Mouse (Mus musculus) gastrocnemius, adult 18-20 months (tissue): ENCODE measurements around the gene Artn. TPM values are rescaled to one million over a fixed set of nuclear protein-coding genes. Genes with fewer than 3 reads are reported as not detected.

Experiments
- DNase-seq: peaks from one replicate; pipeline ENCODE4 v3.0.0; 2021; ENCODE audit warnings: low spot score
- total RNA-seq, 2 experiments: library from RNA; stranded (reverse); gene quantifications; 2 replicates each; pipeline ENCODE4 v1.2.3; 2021

Artn gene
- total RNA-seq, 2 experiments from 2014 or later, result 0.19 to 0.27 TPM

DNA sequence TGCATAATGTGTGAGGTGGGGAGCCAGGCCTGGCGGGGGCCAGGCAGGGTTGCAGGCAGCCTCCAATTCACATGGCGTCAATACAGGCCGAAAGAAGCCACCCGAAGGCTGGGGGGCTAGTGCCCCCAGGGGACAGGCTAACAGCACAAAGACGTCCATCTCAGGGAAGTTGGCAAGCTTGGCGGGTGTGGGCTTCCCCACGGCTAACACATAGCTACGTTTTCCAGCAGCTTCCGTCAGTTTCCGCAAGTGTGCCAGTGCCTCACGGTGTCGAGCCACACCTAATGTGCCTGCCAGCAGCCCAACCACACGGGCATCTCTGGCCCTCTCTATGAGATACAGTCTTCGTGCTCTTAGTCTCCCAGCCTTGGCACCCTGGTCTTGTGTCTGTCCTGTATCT is 39.5 kb downstream of the Artn start:
- DNase-seq, result no peak

DNA sequence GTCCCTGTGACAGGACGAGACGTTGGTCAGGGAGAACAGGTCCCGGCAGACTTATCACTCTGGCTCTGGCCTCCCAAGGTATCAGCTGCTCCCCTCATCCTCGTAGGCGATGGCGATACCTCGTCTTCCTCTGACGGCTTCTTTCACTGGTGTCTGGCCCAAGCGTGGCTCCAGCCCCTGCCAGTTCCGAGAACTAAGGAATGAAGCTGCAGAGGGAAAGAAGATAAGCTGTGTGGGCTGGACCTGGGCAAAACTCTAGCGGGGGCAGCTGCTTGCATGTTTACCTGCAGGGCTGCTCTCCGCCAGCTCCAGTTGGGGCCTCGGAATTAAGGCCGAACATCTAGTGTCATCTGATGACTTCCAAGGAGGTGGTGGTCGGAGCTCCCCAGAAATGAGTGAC is 40.1 kb downstream of the Artn start:
- DNase-seq, result no peak

DNA sequence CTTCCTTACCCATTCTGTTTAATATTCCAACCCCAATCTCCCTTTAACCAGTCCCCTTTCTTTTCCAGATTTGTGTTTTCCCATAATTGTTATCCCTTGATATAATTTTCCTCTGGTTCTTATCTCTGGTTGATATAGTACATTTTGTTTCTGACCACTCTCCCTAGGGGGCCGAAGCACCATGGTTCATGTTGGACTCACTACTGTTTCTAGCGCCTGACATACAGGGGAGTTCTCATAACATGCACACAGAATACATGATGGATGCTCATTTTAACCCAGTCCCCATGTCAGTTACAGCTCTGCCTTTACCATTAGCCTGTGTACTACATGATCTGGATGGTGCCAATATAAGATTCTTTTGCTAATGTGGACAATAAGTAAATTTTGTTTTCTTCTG is 41.6 kb downstream of the Artn start:
- no peak for DNase-seq

DNA sequence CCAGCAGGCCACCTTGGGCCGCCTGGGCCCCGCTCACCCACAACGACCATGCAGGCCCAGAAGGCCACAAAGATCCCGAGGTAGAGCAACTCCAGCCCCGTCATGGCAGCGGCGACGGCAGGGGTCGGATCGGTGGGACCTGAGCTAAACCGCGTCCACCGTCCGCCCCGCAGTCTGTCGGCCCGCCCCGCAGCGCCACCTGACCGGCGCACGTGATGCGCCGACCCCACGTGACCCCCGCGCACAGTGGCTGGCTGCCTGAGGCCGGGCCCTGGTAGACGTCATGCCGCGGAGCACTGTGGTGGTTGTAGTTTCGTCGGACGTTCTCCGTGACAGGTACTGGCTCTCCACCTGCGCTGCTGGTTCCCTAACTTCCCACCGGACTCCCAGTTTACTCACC is 42.4 kb downstream of the Artn start, which contains the start of gene Atp6v0b:
Gene Atp6v0b (minus strand): TSS at position 201 of the 400 bp plus-strand sequence.
- peak; percentile 94 for DNase-seq

DNA sequence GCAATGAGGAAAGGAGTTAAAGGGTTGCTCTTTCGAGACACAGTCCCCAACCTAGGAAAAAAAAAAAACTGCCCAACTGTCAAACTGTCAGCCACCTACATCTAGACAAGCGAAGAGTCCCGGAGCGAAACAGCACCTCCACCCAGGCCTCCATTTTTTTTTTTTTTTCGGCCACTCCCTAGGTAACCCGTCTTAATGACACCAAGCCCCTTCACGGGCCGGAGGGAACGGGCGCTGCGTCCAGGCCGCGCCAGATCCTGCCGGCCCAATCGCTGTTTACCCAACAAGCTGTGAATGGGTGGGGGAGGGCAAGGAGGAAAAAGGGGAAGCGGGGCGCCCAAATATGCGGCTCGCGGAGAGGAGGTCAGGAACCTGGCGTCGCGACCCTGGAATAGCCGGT is 42.9 kb downstream of the Artn start:
- DNase-seq, result no peak

DNA sequence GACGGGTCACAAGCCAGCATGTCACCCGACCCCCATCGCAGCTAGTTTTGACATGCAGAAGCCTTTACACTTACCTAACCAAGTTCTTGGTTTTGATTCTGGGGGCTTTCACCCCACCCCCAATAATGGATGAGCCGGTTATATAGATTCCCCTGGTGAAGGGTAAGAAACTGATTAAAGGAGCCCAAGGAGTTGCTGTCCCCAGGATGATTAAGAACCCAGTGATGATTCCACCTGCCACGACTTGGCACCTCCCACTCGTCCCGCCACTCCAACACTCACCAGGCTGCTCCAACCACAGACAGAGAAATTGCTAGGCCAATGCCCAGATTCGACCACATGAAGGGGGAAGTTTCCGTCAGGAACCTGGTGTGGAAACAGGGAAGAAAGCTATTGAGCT is 43.6 kb downstream of the Artn start:
- no peak for DNase-seq

DNA sequence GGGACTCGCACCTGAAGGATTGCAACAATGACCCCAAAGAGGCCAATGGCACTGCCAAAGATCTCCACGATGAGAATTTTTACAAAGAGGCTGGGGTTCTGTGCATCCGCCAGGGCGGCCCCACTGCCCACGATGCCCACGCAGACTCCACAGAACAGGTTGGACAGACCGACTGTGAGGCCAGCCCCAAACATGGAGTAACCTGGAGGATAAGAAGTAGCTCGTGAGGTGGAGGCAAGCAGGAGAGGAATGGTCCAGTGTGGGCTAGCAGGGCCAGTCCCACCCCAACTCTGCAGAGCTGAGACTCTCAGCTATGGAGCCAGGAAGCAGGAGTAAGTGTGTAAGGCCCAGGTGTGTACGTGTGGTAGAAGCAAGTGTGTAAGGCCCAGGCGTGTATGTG is 44.5 kb downstream of the Artn start:
- DNase-seq, result no peak

DNA sequence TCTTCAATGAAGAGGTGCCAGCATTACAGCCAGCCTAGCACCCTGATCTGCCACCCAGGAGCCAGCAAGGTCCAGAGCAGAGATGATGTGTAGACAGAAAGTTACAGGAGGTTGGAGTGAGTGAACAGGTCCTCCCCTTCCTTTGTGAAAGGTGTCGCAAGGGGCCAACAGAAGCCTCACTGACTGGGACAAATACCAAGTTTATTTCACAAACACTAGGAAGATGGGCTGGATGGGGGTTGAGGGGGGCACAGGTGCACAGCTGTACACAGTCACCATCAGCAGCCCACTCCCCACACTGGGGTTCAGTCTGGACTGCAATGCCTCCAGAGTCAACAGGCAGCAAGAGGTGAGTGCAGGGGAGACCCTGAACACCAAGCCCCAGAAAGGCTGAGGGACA is 45.4 kb downstream of the Artn start:
- no peak for DNase-seq

DNA sequence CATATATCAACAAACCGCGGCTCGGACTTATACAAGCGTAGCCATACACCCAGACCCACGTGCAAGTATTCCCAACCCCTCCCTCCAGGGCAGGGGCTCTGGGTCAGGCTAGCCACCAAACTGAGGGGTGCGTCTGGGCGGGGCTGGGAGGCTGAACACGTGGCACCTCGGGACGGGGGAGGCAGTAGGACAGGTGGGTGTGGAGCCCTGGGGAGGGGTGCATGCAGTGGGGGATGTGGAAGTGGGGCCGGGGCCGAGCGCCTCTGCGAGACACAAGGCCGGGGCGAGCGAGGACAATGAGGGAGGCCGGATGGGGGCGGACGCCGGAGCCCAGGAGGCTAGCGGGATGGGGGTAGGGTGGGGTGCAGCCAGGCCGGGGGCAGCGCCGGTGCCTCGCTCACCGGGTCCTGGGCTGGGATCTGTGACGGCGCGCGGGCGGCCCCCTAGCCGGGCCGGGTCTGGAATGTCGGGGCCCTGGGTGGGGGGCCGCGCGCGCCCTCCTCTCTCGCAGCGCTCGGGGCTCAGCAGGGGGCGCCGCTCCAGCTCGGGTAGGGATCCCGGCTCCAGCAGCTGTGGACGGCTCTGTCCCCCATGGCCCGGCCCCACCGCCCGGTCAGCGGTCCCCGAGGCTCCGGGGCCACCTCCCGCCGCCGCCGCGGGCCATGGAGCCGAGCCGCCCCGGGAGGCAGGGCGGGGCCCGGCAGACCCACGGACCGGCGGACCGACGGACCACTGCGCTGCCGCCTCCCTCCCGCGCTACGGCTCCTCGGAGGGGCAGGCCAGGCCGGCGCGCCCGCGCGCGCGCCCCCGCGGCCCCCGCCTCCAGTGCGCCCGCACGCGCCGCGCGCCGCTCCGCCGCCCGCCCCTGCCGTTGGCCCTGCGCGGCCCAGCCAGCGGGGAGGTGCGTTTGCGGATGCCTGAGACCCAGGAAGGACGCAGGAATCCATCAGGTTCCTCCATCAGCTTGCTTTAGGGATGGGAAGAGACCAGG is 46.6 kb downstream of the Artn start, which contains the start of gene B4galt2:
Gene B4galt2 (minus strand): TSS at position 787 of the 991 bp plus-strand sequence.
- DNase-seq, result no peak

DNA sequence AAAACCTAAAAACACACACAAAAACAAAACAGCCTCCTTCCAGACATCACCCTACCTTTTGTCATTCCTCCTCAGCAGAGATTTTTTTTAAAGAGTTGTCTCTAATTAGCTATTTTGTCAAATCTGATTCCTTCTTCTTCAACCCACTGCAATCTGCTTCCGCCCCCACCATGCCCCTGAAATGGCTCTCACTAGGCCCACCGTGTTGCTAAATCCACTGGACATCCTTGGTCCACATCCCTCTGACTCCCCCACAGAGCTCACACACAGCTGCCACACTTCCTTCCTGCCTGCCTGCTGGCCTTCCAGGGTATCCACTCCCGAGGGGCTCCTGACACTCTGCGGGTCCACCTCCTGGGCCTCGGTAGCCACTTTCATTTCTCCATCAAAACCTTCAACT is 50.9 kb downstream of the Artn start:
- no peak for DNase-seq

DNA sequence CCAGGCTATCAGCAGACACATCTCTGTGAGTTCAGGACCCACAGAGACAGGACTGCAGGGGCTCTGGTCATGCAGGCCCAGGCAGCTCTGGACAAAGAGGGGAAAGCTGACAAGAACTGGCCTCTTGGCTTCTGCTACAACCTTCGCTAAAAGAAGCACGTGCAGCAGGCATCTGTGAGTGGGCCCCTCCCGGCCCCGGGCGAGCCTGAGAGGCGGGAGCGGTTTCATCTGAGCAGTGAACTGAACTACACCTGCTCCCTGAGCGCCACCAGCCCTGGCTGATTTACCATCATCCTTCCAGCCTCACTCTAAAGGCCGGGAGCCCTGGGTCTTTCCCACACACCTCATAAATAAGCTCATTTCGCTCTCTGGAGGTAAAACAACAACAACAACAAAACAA is 51.3 kb downstream of the Artn start:
- no peak for DNase-seq

Other genes with a start within 250 kb of the Artn start
- gene Dmap1, start 247.5 kb downstream of the Artn start, total RNA-seq, result 10 to 100 TPM; 14.9 to 15.7 TPM
- gene Gm12845, start 205.4 kb downstream of the Artn start, total RNA-seq, result not detected
- not detected for gene Klf17, start 164.1 kb downstream of the Artn start, total RNA-seq
- 1 to 10 TPM; 5.7 to 6.0 TPM for gene Slc6a9, start 95.3 kb downstream of the Artn start, total RNA-seq
- under 1 TPM in 1 of 2 experiments, not detected in 1; 0.52 TPM for gene Ccdc24, start 57.2 kb downstream of the Artn start, total RNA-seq
- 1 to 10 TPM; 1.8 to 2.0 TPM for gene B4galt2, start 46.3 kb downstream of the Artn start, total RNA-seq
- 10 to 100 TPM; 82.2 to 83.6 TPM for gene Atp6v0b, start 42.4 kb downstream of the Artn start, total RNA-seq
- 1 to 10 TPM; 3.1 to 3.2 TPM for gene Dph2, start 37.7 kb downstream of the Artn start, total RNA-seq
- gene Ipo13, start 14.8 kb downstream of the Artn start, total RNA-seq, result 100 to 1,000 TPM; 262 to 289 TPM
- 10 to 100 TPM; 70.4 to 73.6 TPM for gene St3gal3, start 205.2 kb upstream of the Artn start, total RNA-seq